ENCODE assay signal across 12 mouse cellular contexts in the genomic region with DNA sequence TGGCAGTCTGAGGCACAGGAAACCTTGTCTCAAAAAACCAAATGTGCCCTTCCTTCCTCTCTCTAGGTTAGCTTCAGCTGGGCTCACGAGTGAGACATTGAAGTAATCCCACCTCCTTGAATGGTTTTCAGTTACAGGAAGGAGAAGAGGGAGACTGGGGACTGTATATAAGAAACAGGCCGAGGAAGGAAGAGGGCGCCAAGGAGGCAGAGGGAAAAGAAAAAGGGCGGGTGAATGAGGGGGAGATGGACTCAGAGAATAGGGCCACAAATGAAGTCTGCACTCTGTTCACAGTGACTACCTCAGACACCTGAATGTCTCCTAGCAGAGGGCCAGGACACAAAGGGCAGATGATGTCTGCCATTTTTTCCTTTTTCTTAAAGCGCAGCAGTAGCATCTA.
DNase-seq lines count a peak whose midpoint lies in the region; ATAC-seq and TF ChIP-seq lines count a peak whose summit lies in the region.
"Had no signal": no experiment of that assay in that cellular context is flagged by ENCODE, and none has a peak within 500 bp of the region (broad histone marks: within the 10 kb centered on the region; RNA-seq: fewer than 3 reads in every experiment).

No protein-coding gene starts in this region.

- no peak for TF ChIP-seq CTCF in E14TG2a.4 (conservative IDR thresholded peaks at IDR 0.05; ENCODE audit: low read length)

- no peaks in the 10 kb centered on the region for H3K9me3 ChIP-seq in E14TG2a.4 (ENCODE audit: low read length)
- H3K9me3 ChIP-seq in midbrain, embryonic 10.5 days (replicated peaks): no peaks in the 10 kb centered on the region

- WGBS in midbrain, embryonic 10.5 days: 8% methylated on average over 5 of the region's 5 CpGs

- peaks cover 72% of the 10 kb centered on the region for H3K4me1 ChIP-seq in E14TG2a.4 (replicated peaks; ENCODE audit: low read depth, low read length)
- H3K4me1 ChIP-seq in midbrain, embryonic 10.5 days: peaks cover 85% of the 10 kb centered on the region

- no peaks in the 10 kb centered on the region for H3K36me3 ChIP-seq in E14TG2a.4 (ENCODE audit: insufficient read depth, low read length)
- H3K36me3 ChIP-seq in midbrain, embryonic 10.5 days: peaks cover 8% of the 10 kb centered on the region; the same call in 1 of the 2 replicates

- H3K27ac ChIP-seq in midbrain, embryonic 10.5 days (replicated peaks): peak overlapping the region; percentile 91

- H3K27me3 ChIP-seq in E14TG2a.4 (ENCODE audit: insufficient read depth, low read length): no peaks in the 10 kb centered on the region
- H3K27me3 ChIP-seq in midbrain, embryonic 10.5 days (ENCODE audit: low read depth, poor library complexity, severe bottlenecking): peaks cover 10% of the 10 kb centered on the region; the same call in 1 of the 2 replicates

- DNase-seq in midbrain, embryonic 10.5 days (ENCODE audit: low spot score): no peak
- no peak for DNase-seq in heart, adult 9 months (ENCODE audit: low spot score in 2 of 2)
- no peak for DNase-seq in left cerebral cortex, adult 8-10 months (ENCODE audit: low spot score in 2 of 2)
- DNase-seq in heart, postnatal 4 days: no peak
- DNase-seq: adrenal gland, postnatal 25 days; cerebellum, postnatal 14 days; heart, postnatal 10 days; thymus, adult 18-20 months had no signal

- peak overlapping the region; percentile 32; the same call in 1 of the 2 replicates for H3K4me3 ChIP-seq in E14TG2a.4 (replicated peaks; ENCODE audit: low read length)
- peak overlapping the region; percentile 35 for H3K4me3 ChIP-seq in midbrain, embryonic 10.5 days
- H3K4me3 ChIP-seq: myocyte had no signal

- ATAC-seq in common myeloid progenitor, adult 5-6 weeks (replicated peaks; ENCODE audit: low read depth, poor library complexity, severe bottlenecking): peak; percentile 45
- peak; percentile 23; the same call in 1 of the 2 replicates for ATAC-seq in granulocyte monocyte progenitor cell, adult 5-6 weeks (replicated peaks; ENCODE audit: poor library complexity, severe bottlenecking)
